Mouse (Mus musculus) testis, adult 2 months (tissue): ENCODE measurements at regions not wholly inside any gene's neighbourhood (a gene's known extent, or its start where the extent isn't known, plus 50 kb on each side); places are given as distances from the start of the nearest gene placed in this dataset.

ENCODE experiments used
- CTCF ChIP-seq: fragments of 200-500 bp; IDR thresholded peaks from 2 replicates; pipeline ENCODE4 v1.5.1; 2012; ENCODE audit warnings: low read depth, mild to moderate bottlenecking, inconsistent platforms, low read length, moderate library complexity; ENCODE audit not compliant: control insufficient read depth, insufficient read depth, insufficient replicate concordance
- POLR2A ChIP-seq: fragments of 200-500 bp; IDR thresholded peaks from 2 replicates; pipeline ENCODE4 v1.6.1; 2012; ENCODE audit warnings: low read depth, mild to moderate bottlenecking, inconsistent platforms, low read length, moderate library complexity; ENCODE audit not compliant: control insufficient read depth

DNA sequence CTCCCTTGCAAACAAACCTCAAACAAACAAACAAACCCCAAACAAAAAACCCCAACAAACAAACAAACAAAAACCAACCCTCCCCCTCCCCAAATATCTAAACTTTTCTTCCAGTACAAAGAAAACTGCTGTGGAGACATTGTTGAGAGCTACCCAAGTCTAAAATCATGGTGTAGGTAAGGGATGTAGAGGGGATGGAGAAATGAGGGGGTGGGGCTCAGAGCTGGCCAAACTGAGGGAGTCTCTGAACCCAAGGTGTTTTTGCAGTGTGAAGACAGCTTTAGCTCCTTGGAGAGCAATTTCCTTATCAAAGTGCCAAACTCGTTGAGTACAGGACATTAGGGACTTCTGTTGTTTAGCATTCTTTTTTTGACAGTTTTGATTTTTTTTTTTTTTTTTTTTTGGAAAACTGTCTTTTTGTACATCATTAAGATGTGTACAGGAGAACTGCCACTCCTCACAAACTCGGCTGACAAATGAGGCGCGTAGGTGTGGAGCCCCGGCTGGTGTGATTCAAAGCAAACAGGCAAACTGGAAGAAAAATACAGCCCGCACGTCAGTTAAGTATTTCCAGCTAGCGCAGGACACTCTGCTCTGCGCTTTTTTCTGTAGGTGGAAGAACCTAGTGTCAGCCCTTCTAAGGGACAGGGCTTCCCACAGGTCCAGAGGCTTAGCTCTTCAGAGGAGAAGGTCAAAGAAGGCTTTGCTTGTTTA is 226.0 kb upstream of the Kif2a start:
- TF ChIP-seq CTCF (no peak), POLR2A (no peak)
